In genomic region chr17:73602552-73603478, GRCm38 (mm10) we compare ENCODE assay signal across 21 mouse cellular contexts.
A peak's percentile ranks its signal among the peaks of the same experiment; 100 is the strongest.
DNase-seq lines count a peak whose midpoint lies in the region; ATAC-seq and TF ChIP-seq lines count a peak whose summit lies in the region.
"Had no signal": no experiment of that assay in that cellular context is flagged by ENCODE, and none has a peak within 500 bp of the region (broad histone marks: within the 10 kb centered on the region; RNA-seq: fewer than 3 reads in every experiment).

No protein-coding gene starts in this region.

- H3K9ac ChIP-seq in intestine, postnatal 0 days (ENCODE audit: low read depth, low read length), result no peak overlapping the region
- H3K9ac ChIP-seq: forebrain, embryonic 13.5 days; heart, embryonic 15.5 days; hindbrain, embryonic 13.5 days; liver, embryonic 14.5 days had no signal

- no peak overlapping the region for H3K4me3 ChIP-seq in intestine, postnatal 0 days (ENCODE audit: low read depth, low read length)
- H3K4me3 ChIP-seq: forebrain, embryonic 13.5 days; heart, embryonic 15.5 days; hindbrain, embryonic 13.5 days had no signal

- peak; percentile 64 to 70 for DNase-seq in cerebellum, postnatal 10 days
- DNase-seq in cerebellum, adult 11-12 months, result no peak
- DNase-seq in lung, postnatal 10 days, result peak; percentile 3
- DNase-seq in lung, postnatal 25 days (ENCODE audit: low spot score), result no peak
- DNase-seq in kidney, postnatal 14 days, result peak; percentile 75
- DNase-seq in urinary bladder, postnatal 4 days (ENCODE audit: low spot score in 2 of 2), result no peak
- DNase-seq in urinary bladder, postnatal 10 days (ENCODE audit: low spot score), result no peak
- DNase-seq: cerebellum, adult 18-20 months; heart, adult 11 months; layer of hippocampus, postnatal 36 days; lung, postnatal 4 days; midbrain, embryonic 14.5 days; thymus, postnatal 25 days had no signal

- WGBS in intestine, postnatal 0 days, result 39% methylated on average over 5 of the region's 5 CpGs

- no peaks in the 10 kb centered on the region for H3K9me3 ChIP-seq in intestine, postnatal 0 days (ENCODE audit: control insufficient read depth)
- H3K9me3 ChIP-seq: forebrain, embryonic 13.5 days; heart, embryonic 15.5 days; hindbrain, embryonic 13.5 days had no signal

- H3K36me3 ChIP-seq in intestine, postnatal 0 days (ENCODE audit: control insufficient read depth, insufficient read depth), result no peaks in the 10 kb centered on the region
- H3K36me3 ChIP-seq: heart, embryonic 15.5 days; hindbrain, embryonic 13.5 days had no signal

- peak; percentile 68 for ATAC-seq in intestine, postnatal 0 days
- ATAC-seq: forebrain, embryonic 13.5 days; Patski had no signal

- H3K4me2 ChIP-seq in intestine, postnatal 0 days (replicated peaks; ENCODE audit: low read depth), result 0 out of 2 replicates have a peak overlapping the region, but pooled peaks have one; percentile 3
- H3K4me2 ChIP-seq: forebrain, embryonic 13.5 days; heart, embryonic 15.5 days; hindbrain, embryonic 13.5 days had no signal

- H3K27me3 ChIP-seq in intestine, postnatal 0 days (replicated peaks; ENCODE audit: control insufficient read depth, insufficient read depth, low read length), result no peaks in the 10 kb centered on the region; the same call in 1 of the 2 replicates
- H3K27me3 ChIP-seq: CH12.LX; forebrain, embryonic 13.5 days; heart, embryonic 15.5 days; hindbrain, embryonic 13.5 days; Patski had no signal

- TF ChIP-seq CTCF in intestine, postnatal 0 days (IDR thresholded peaks at IDR 0.05; ENCODE audit: low read depth), result no peak

- no peak overlapping the region for H3K27ac ChIP-seq in intestine, postnatal 0 days (ENCODE audit: low read depth, low read length)
- H3K27ac ChIP-seq: forebrain, embryonic 13.5 days; heart, embryonic 15.5 days; hindbrain, embryonic 13.5 days; liver, embryonic 14.5 days; stomach, postnatal 0 days had no signal

- H3K4me1 ChIP-seq in intestine, postnatal 0 days (replicated peaks; ENCODE audit: control insufficient read depth, insufficient read depth, low read length), result no peaks in the 10 kb centered on the region

Comparison
In these comparisons a context has a peak if more than half of its experiments do, and no peak if none do; other contexts are left out.
1. DNase-seq: peak in cerebellum, postnatal 10 days (2 of 2), lung, postnatal 10 days (single experiment) and kidney, postnatal 14 days (single experiment); none in cerebellum, adult 11-12 months (single experiment), lung, postnatal 25 days (single experiment), urinary bladder, postnatal 4 days (0 of 2) and urinary bladder, postnatal 10 days (single experiment).